Mouse (Mus musculus): Measurements from ENCODE around the gene Cd200r3. TPM values are rescaled to one million over a fixed set of nuclear protein-coding genes. Genes with fewer than 3 reads are reported as not detected.
A peak's percentile ranks its signal among the peaks of the same experiment; 100 is the strongest.

The Cd200r3 gene
- polyA plus RNA-seq, 2 experiments, result 0.68 to 0.98 TPM

DNA sequence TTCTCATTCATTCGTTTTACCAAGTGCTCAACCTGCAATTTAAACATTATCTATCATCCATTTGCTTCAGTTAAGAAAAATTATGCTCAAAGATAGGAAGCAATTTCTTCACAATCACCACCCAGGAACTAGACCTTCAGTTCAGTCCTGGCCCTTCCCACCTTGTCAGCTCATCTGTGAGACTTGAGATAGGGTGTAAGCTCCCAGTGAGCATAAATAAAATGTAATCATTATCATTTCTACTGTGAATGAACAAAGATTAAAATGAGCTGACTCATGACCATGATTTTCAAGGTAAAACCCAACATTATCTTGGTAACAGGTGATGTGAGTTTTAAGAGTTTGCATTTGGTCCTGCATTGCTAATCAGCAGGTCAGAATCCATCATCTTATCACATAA lies 76.6 kb downstream of the Cd200r3 start:
- ATAC-seq (ENCODE audit: insufficient read depth), result no peak
- 41% methylated on average over 1 of the region's 1 CpGs for WGBS (ENCODE audit: insufficient replicate concordance)

GRCm38 (mm10) chr16:45020669-45021309 lies 77.3 kb downstream of the Cd200r3 start:
- 53% methylated on average over 2 of the region's 2 CpGs for WGBS (ENCODE audit: insufficient replicate concordance)
- H3K27ac ChIP-seq, result no peak overlapping the region
- H3K4me1 ChIP-seq (replicated peaks; ENCODE audit: control insufficient read depth in 2 of 2, insufficient read depth in 2 of 2, low read length in 1 of 2), result peaks cover 4 to 10% of the 10 kb centered on the region in 2 experiments
- H3K4me2 ChIP-seq (ENCODE audit: low read depth), result no peak overlapping the region
- H3K4me3 ChIP-seq (ENCODE audit: insufficient read depth in 1 of 2, low read depth in 2 of 2, low read length in 2 of 2), result no peak overlapping the region
- TF ChIP-seq EP300 (IDR thresholded peaks at IDR 0.05; ENCODE audit: low read depth), result no peak
- no peak for TF ChIP-seq CTCF (IDR thresholded peaks at IDR 0.05; ENCODE audit: low read depth)
- DNase-seq (ENCODE audit: low read depth in 3 of 3, low spot score in 3 of 3) (no peak), ATAC-seq (ENCODE audit: insufficient read depth) (no peak)
- H3K9me3 ChIP-seq (ENCODE audit: control insufficient read depth, low read length), result no peaks in the 10 kb centered on the region
- no peaks in the 10 kb centered on the region for H3K27me3 ChIP-seq (ENCODE audit: control insufficient read depth, insufficient read depth, low read length)
- no peak overlapping the region for H3K9ac ChIP-seq (replicated peaks)
- H3K36me3 ChIP-seq (replicated peaks; ENCODE audit: control insufficient read depth, insufficient read depth, low read depth), result no peaks in the 10 kb centered on the region

More for the DNA sequence above, 76.6 kb downstream of the Cd200r3 start:
- no peak overlapping the region for H3K4me3 ChIP-seq (ENCODE audit: insufficient read depth in 1 of 2, low read depth in 2 of 2, low read length in 2 of 2)
- no peaks in the 10 kb centered on the region for H3K36me3 ChIP-seq (replicated peaks; ENCODE audit: control insufficient read depth, insufficient read depth, low read depth)
- no peak overlapping the region for H3K27ac ChIP-seq
- H3K9ac ChIP-seq (replicated peaks), result no peak overlapping the region
- TF ChIP-seq CTCF (IDR thresholded peaks at IDR 0.05; ENCODE audit: low read depth), result no peak
- no peak for TF ChIP-seq EP300 (IDR thresholded peaks at IDR 0.05; ENCODE audit: low read depth)
- no peaks in the 10 kb centered on the region for H3K27me3 ChIP-seq (ENCODE audit: control insufficient read depth, insufficient read depth, low read length)
- H3K4me1 ChIP-seq (replicated peaks; ENCODE audit: control insufficient read depth in 2 of 2, insufficient read depth in 2 of 2, low read length in 1 of 2), result peaks cover 0 to 6% of the 10 kb centered on the region in 2 experiments; a peak in 2 of 4 replicates
- no peak overlapping the region for H3K4me2 ChIP-seq (ENCODE audit: low read depth)
- no peak for DNase-seq (ENCODE audit: low read depth in 3 of 3, low spot score in 3 of 3)
- H3K9me3 ChIP-seq (ENCODE audit: control insufficient read depth, low read length), result no peaks in the 10 kb centered on the region

DNA sequence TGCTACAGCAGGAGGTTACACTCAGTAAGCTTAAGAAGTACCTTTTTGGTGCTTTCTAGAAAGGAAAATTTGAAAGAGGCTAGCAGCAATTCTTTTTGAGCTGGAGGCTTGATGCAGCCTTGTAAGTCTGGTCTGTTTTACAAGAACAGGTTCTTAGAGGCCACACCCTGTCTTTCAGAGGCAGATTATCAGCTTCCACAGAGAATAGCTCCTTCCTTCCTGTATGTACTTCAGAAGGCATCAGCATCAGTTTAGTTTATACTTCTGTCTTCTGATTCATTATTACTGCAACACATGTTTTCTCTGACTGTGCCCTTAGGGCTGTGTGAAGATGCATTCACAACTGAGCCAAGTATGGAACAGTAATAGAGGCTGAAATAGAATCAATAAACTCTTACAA lies 78.0 kb downstream of the Cd200r3 start:
- no peak overlapping the region for H3K4me2 ChIP-seq (ENCODE audit: low read depth)
- no peaks in the 10 kb centered on the region for H3K27me3 ChIP-seq (ENCODE audit: control insufficient read depth, insufficient read depth, low read length)
- no peak overlapping the region for H3K27ac ChIP-seq
- H3K9me3 ChIP-seq (ENCODE audit: control insufficient read depth, low read length), result no peaks in the 10 kb centered on the region
- DNase-seq (ENCODE audit: low read depth in 3 of 3, low spot score in 3 of 3), result no peak
- H3K4me1 ChIP-seq (replicated peaks; ENCODE audit: control insufficient read depth in 2 of 2, insufficient read depth in 2 of 2, low read length in 1 of 2), result peaks cover 4 to 10% of the 10 kb centered on the region in 2 experiments
- no peaks in the 10 kb centered on the region for H3K36me3 ChIP-seq (replicated peaks; ENCODE audit: control insufficient read depth, insufficient read depth, low read depth)
- no peak overlapping the region for H3K4me3 ChIP-seq (ENCODE audit: insufficient read depth in 1 of 2, low read depth in 2 of 2, low read length in 2 of 2)
- ATAC-seq (ENCODE audit: insufficient read depth), result no peak
- TF ChIP-seq EP300 (IDR thresholded peaks at IDR 0.05; ENCODE audit: low read depth), result no peak
- TF ChIP-seq CTCF (IDR thresholded peaks at IDR 0.05; ENCODE audit: low read depth), result no peak
- no peak overlapping the region for H3K9ac ChIP-seq (replicated peaks)

DNA sequence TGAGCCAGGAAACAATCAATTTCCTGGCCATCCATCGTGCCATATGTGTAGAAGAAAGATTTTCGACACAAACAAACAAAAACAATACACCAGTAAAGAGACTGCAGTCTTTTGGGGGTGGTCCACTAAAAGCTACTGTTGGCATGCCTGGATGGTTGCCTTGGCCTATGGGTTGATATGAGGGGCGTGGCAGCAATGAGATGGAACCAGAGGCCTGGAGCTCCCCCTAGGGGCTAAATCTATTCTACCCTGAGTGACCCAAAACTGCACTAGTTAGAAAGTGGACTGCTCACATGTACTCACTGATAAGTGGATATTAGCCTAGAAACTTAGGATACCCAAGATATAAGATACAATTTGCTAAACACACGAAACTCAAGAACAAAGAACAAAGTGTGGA lies 80.4 kb downstream of the Cd200r3 start:
- H3K4me1 ChIP-seq (replicated peaks; ENCODE audit: control insufficient read depth in 2 of 2, insufficient read depth in 2 of 2, low read length in 1 of 2), result peaks cover 4 to 10% of the 10 kb centered on the region in 2 experiments
- 12% methylated on average over 4 of the region's 4 CpGs for WGBS (ENCODE audit: insufficient replicate concordance)
- DNase-seq (ENCODE audit: low read depth in 3 of 3, low spot score in 3 of 3) (peak; percentile 41 to 52 (median 50)), ATAC-seq (ENCODE audit: insufficient read depth) (peak; percentile 66)
- no peak overlapping the region for H3K27ac ChIP-seq
- H3K9me3 ChIP-seq (ENCODE audit: control insufficient read depth, low read length), result no peaks in the 10 kb centered on the region
- no peak overlapping the region for H3K9ac ChIP-seq (replicated peaks)
- H3K4me2 ChIP-seq (ENCODE audit: low read depth), result no peak overlapping the region
- H3K4me3 ChIP-seq (ENCODE audit: insufficient read depth in 1 of 2, low read depth in 2 of 2, low read length in 2 of 2), result no peak overlapping the region
- TF ChIP-seq EP300 (IDR thresholded peaks at IDR 0.05; ENCODE audit: low read depth), result no peak
- TF ChIP-seq CTCF (IDR thresholded peaks at IDR 0.05; ENCODE audit: low read depth), result peak; percentile 71
- H3K27me3 ChIP-seq (ENCODE audit: control insufficient read depth, insufficient read depth, low read length), result no peaks in the 10 kb centered on the region
- no peaks in the 10 kb centered on the region for H3K36me3 ChIP-seq (replicated peaks; ENCODE audit: control insufficient read depth, insufficient read depth, low read depth)

GRCm38 (mm10) chr16:45025321-45025720 lies 81.8 kb downstream of the Cd200r3 start:
- H3K27me3 ChIP-seq (ENCODE audit: control insufficient read depth, insufficient read depth, low read length), result no peaks in the 10 kb centered on the region

More at GRCm38 (mm10) chr16:45025321-45025720, 81.8 kb downstream of the Cd200r3 start:
- Histone ChIP-seq H3K4me1 (replicated peaks; ENCODE audit: control insufficient read depth in 2 of 2, insufficient read depth in 2 of 2, low read length in 1 of 2) (peaks cover 4 to 10% of the 10 kb centered on the region in 2 experiments), H3K27ac (peak overlapping the region; percentile 41), H3K4me2 (ENCODE audit: low read depth) (peak overlapping the region; percentile 11; the same call in 1 of the 2 replicates), H3K9me3 (ENCODE audit: control insufficient read depth, low read length) (no peaks in the 10 kb centered on the region), H3K9ac (replicated peaks) (no peak overlapping the region), H3K4me3 (ENCODE audit: insufficient read depth in 1 of 2, low read depth in 2 of 2, low read length in 2 of 2) (no peak overlapping the region), H3K36me3 (replicated peaks; ENCODE audit: control insufficient read depth, insufficient read depth, low read depth) (no peaks in the 10 kb centered on the region)
- WGBS (ENCODE audit: insufficient replicate concordance), result 5% methylated on average over 6 of the region's 6 CpGs
- peak; percentile 88 for ATAC-seq (ENCODE audit: insufficient read depth)
- TF ChIP-seq EP300 (IDR thresholded peaks at IDR 0.05; ENCODE audit: low read depth) (peak; percentile 66), CTCF (IDR thresholded peaks at IDR 0.05; ENCODE audit: low read depth) (no peak)
- peak; percentile 53 to 64 (median 57) for DNase-seq (ENCODE audit: low read depth in 3 of 3, low spot score in 3 of 3)

Data from liver, embryonic 14.5 days (tissue).